Comparison of ENCODE assay signal across 7 mouse cellular contexts in genomic region chr1:36368969-36369645, GRCm38 (mm10). TPM values are rescaled to one million over a fixed set of nuclear protein-coding genes. Genes with fewer than 3 reads are reported as not detected.
DNase-seq lines count a peak whose midpoint lies in the region; ATAC-seq and TF ChIP-seq lines count a peak whose summit lies in the region.

Gene Kansl3 (minus strand): TSS chr1:36369181.

- WGBS in embryonic facial prominence, embryonic 10.5 days, result 4% methylated on average over 61 of the region's 61 CpGs
- WGBS in intestine, postnatal 0 days, result 3% methylated on average over 61 of the region's 61 CpGs
- WGBS in limb, embryonic 10.5 days, result 3% methylated on average over 61 of the region's 61 CpGs
- 3% methylated on average over 61 of the region's 61 CpGs for WGBS in midbrain, embryonic 13.5 days

- peak within 1 kb of the TSS; percentile 84 for H3K9ac ChIP-seq in intestine, postnatal 0 days (ENCODE audit: low read depth, low read length)
- H3K9ac ChIP-seq in midbrain, embryonic 13.5 days (replicated peaks), result peak within 1 kb of the TSS; percentile 90

- peaks cover 33% of the 10 kb centered on the region for H3K36me3 ChIP-seq in embryonic facial prominence, embryonic 10.5 days (replicated peaks)
- peaks cover 17% of the 10 kb centered on the region for H3K36me3 ChIP-seq in intestine, postnatal 0 days (ENCODE audit: control insufficient read depth, insufficient read depth)
- H3K36me3 ChIP-seq in limb, embryonic 10.5 days, result peaks cover 33% of the 10 kb centered on the region
- peaks cover 13% of the 10 kb centered on the region for H3K36me3 ChIP-seq in midbrain, embryonic 13.5 days

- peak within 1 kb of the TSS; percentile 97 for H3K27ac ChIP-seq in embryonic facial prominence, embryonic 10.5 days (replicated peaks)
- H3K27ac ChIP-seq in intestine, postnatal 0 days (ENCODE audit: low read depth, low read length), result peak within 1 kb of the TSS; percentile 89
- H3K27ac ChIP-seq in limb, embryonic 10.5 days, result peak within 1 kb of the TSS; percentile 98
- peak within 1 kb of the TSS; percentile 68; the same call in 1 of the 2 replicates for H3K27ac ChIP-seq in midbrain, embryonic 13.5 days

- H3K4me2 ChIP-seq in intestine, postnatal 0 days (replicated peaks; ENCODE audit: low read depth), result peak within 1 kb of the TSS; percentile 64
- H3K4me2 ChIP-seq in midbrain, embryonic 13.5 days (replicated peaks), result peak within 1 kb of the TSS; percentile 73

- H3K27me3 ChIP-seq in embryonic facial prominence, embryonic 10.5 days (replicated peaks; ENCODE audit: low read depth, poor library complexity, severe bottlenecking), result no peaks in the 10 kb centered on the region
- no peaks in the 10 kb centered on the region for H3K27me3 ChIP-seq in intestine, postnatal 0 days (replicated peaks; ENCODE audit: control insufficient read depth, insufficient read depth, low read length)
- H3K27me3 ChIP-seq in limb, embryonic 10.5 days (ENCODE audit: low read depth, poor library complexity, severe bottlenecking), result no peaks in the 10 kb centered on the region
- no peaks in the 10 kb centered on the region for H3K27me3 ChIP-seq in midbrain, embryonic 13.5 days

- TF ChIP-seq CTCF in intestine, postnatal 0 days (IDR thresholded peaks at IDR 0.05; ENCODE audit: low read depth), result 0 out of 2 replicates have a peak, but pooled peaks have one; percentile 15

- H3K9me3 ChIP-seq in embryonic facial prominence, embryonic 10.5 days, result 0 out of 2 replicates have a peak, but pooled peaks cover 3% of the 10 kb centered on the region
- no peaks in the 10 kb centered on the region for H3K9me3 ChIP-seq in intestine, postnatal 0 days (ENCODE audit: control insufficient read depth)
- H3K9me3 ChIP-seq in limb, embryonic 10.5 days (replicated peaks), result no peaks in the 10 kb centered on the region
- H3K9me3 ChIP-seq in midbrain, embryonic 13.5 days, result no peaks in the 10 kb centered on the region

- H3K4me1 ChIP-seq in embryonic facial prominence, embryonic 10.5 days, result peaks cover 11% of the 10 kb centered on the region
- peaks cover 5% of the 10 kb centered on the region; the same call in 1 of the 2 replicates for H3K4me1 ChIP-seq in intestine, postnatal 0 days (replicated peaks; ENCODE audit: control insufficient read depth, insufficient read depth, low read length)
- peaks cover 11% of the 10 kb centered on the region for H3K4me1 ChIP-seq in limb, embryonic 10.5 days
- peaks cover 17% of the 10 kb centered on the region for H3K4me1 ChIP-seq in midbrain, embryonic 13.5 days (replicated peaks)

- peak; percentile 85 for ATAC-seq in intestine, postnatal 0 days
- ATAC-seq in midbrain, embryonic 13.5 days, result peak; percentile 83

- peak; percentile 96 for DNase-seq in adrenal gland, postnatal 10 days
- DNase-seq in embryonic facial prominence, embryonic 10.5 days (ENCODE audit: low spot score), result peak; percentile 94
- no peak for DNase-seq in gonadal fat pad, adult 2 months (ENCODE audit: low read depth)
- peak; percentile 96 for DNase-seq in limb, embryonic 10.5 days (ENCODE audit: low spot score)
- peak; percentile 89 for DNase-seq in spleen, adult 12 weeks (ENCODE audit: low spot score)

- peak within 1 kb of the TSS; percentile 92 for H3K4me3 ChIP-seq in embryonic facial prominence, embryonic 10.5 days
- H3K4me3 ChIP-seq in intestine, postnatal 0 days (ENCODE audit: low read depth, low read length), result peak within 1 kb of the TSS; percentile 73
- H3K4me3 ChIP-seq in limb, embryonic 10.5 days, result peak within 1 kb of the TSS; percentile 97
- peak within 1 kb of the TSS; percentile 79 for H3K4me3 ChIP-seq in midbrain, embryonic 13.5 days (replicated peaks)

RNA-seq across cellular contexts. Expression of gene Kansl3, which starts in this region (rescaled TPM):
- total RNA-seq in adrenal gland, postnatal 10 days (2021), result 100 to 1,000 TPM in 1 of 2 experiments, 10 to 100 TPM in 1; 82.9 to 103 TPM
- 50.9 and 52.1 TPM in 2 replicates for polyA plus RNA-seq in embryonic facial prominence, embryonic 10.5 days (2016; fragmentation: Nextera tagmentation; extraction: Ambion mirVana)
- 51.8 and 56.4 TPM in 2 replicates for polyA plus RNA-seq in gonadal fat pad, adult 2 months (2012; rRNA removed)
- 18.6 and 19.1 TPM in 2 replicates for polyA plus RNA-seq in intestine, postnatal 0 days (2015; fragmentation: Nextera tagmentation; extraction: Ambion mirVana)
- 50.3 and 53.4 TPM in 2 replicates for polyA plus RNA-seq in limb, embryonic 10.5 days (2016; fragmentation: Nextera tagmentation; extraction: Ambion mirVana)
- 40.6 and 41.9 TPM in 2 replicates for polyA plus RNA-seq in midbrain, embryonic 13.5 days (2015; fragmentation: Nextera tagmentation; extraction: Ambion mirVana)
